Mouse (Mus musculus) neural tube, embryonic 11.5 days (tissue): ENCODE measurements at regions not wholly inside any gene's neighbourhood (a gene's known extent, or its start where the extent isn't known, plus 50 kb on each side); places are given as distances from the start of the nearest gene placed in this dataset.

Experiments used
- ATAC-seq: fragments of 200-750 bp; cut with Nextera tagmentation; 2 replicates; pipeline ENCODE4 v1.8.0; 2017; ENCODE audit warnings: moderate number of reproducible peaks, mild to moderate bottlenecking, moderate TSS enrichment, moderate library complexity; ENCODE audit not compliant: insufficient read depth, low FRiP score, low TSS enrichment
- DNase-seq: peaks from one replicate; pipeline ENCODE4 v3.0.0-alpha.2; 2015; ENCODE audit warnings: low spot score
- H3K27ac ChIP-seq: fragments of 300-500 bp; sonication (generic); 2 replicates; pipeline ENCODE4 v1.5.1; 2014; ENCODE audit warnings: low read depth, mild to moderate bottlenecking, low read length
- H3K27me3 ChIP-seq: fragments of 300-500 bp; sonication (generic); 2 replicates; pipeline ENCODE4 v1.6.1; 2014; ENCODE audit warnings: mild to moderate bottlenecking, low read length, mixed read lengths; ENCODE audit not compliant: control insufficient read depth, insufficient read depth
- H3K36me3 ChIP-seq: fragments of 300-500 bp; sonication (generic); 2 replicates; pipeline ENCODE4 v1.6.1; 2014; ENCODE audit warnings: mild to moderate bottlenecking, low read length, moderate library complexity, mixed read lengths; ENCODE audit not compliant: control insufficient read depth, insufficient read depth
- H3K4me1 ChIP-seq: fragments of 300-500 bp; sonication (generic); 2 replicates; pipeline ENCODE4 v1.6.1; 2014; ENCODE audit warnings: low read length, mixed read lengths; ENCODE audit not compliant: control insufficient read depth, insufficient read depth
- H3K4me2 ChIP-seq: fragments of 300-500 bp; sonication (generic); 2 replicates; pipeline ENCODE4 v1.6.1; 2014; ENCODE audit warnings: low read depth, mild to moderate bottlenecking, moderate library complexity
- H3K4me3 ChIP-seq: fragments of 300-500 bp; sonication (generic); 2 replicates; pipeline ENCODE4 v1.5.1; 2014; ENCODE audit warnings: low read depth, low read length
- H3K9ac ChIP-seq: fragments of 300-500 bp; sonication (generic); 2 replicates; pipeline ENCODE4 v1.6.1; 2014; ENCODE audit warnings: mild to moderate bottlenecking, low read length
- H3K9me3 ChIP-seq: fragments of 300-500 bp; sonication (generic); 2 replicates; pipeline ENCODE4 v1.6.1; 2016; ENCODE audit warnings: low read length; ENCODE audit not compliant: control insufficient read depth
- WGBS: fragments of 180-500 bp; shearing (Covaris S2); extraction: QIAGEN DNeasy Blood & Tissue Kit; methylation state at CpG from one replicate; pipeline ENCODE4 v1.1.7; 2014; 5-methylcytosine and 5-hydroxymethylcytosine counted together

- Histone ChIP-seq H3K4me3 (no peak overlapping the region), H3K27ac (no peak overlapping the region), H3K27me3 (no peaks in the 10 kb centered on the region), H3K36me3 (no peaks in the 10 kb centered on the region), H3K4me2 (no peak overlapping the region), H3K4me1 (no peaks in the 10 kb centered on the region), H3K9ac (no peak overlapping the region), H3K9me3 (no peaks in the 10 kb centered on the region)
- ATAC-seq (no peak), DNase-seq (no peak)
- 76% methylated on average over 3 of the region's 3 CpGs for WGBS
Measured at GRCm38 (mm10) chr5:43037592-43037991, 195.4 kb upstream of the Cpeb2 start.

- no peak for DNase-seq
- WGBS = 96% methylated on average over 3 of the region's 3 CpGs
- H3K9me3 ChIP-seq = no peaks in the 10 kb centered on the region
Measured at GRCm38 (mm10) chr5:43039525-43039924, 193.4 kb upstream of the Cpeb2 start.

DNA sequence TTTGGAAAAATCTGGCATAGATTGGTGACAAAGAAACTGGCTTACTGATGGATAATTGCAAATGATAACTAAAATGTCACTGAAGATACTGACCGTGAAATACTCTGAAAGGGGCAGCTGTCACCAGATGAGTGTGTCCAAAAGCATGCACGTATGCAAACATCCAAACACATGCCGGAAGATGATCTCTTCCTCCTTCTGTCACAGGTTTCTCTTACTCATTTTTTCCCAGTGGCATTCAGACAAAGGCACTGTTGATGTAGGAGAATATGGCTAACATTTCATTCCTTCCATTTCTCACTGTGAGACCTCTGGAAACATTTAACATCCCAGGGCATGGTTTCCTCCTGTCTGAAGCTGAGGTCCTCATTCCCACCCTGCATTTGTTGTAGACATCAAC lies 190.4 kb upstream of the Cpeb2 start:
- Histone ChIP-seq H3K4me2 (no peak overlapping the region), H3K36me3 (no peaks in the 10 kb centered on the region), H3K27ac (no peak overlapping the region), H3K9me3 (no peaks in the 10 kb centered on the region), H3K9ac (no peak overlapping the region), H3K4me3 (no peak overlapping the region), H3K4me1 (no peaks in the 10 kb centered on the region), H3K27me3 (no peaks in the 10 kb centered on the region)
- WGBS = 94% methylated on average over 3 of the region's 3 CpGs
- DNase-seq = no peak
- no peak for ATAC-seq

More at GRCm38 (mm10) chr5:43039525-43039924, 193.4 kb upstream of the Cpeb2 start:
- Histone ChIP-seq H3K4me3 (no peak overlapping the region), H3K36me3 (no peaks in the 10 kb centered on the region), H3K27ac (no peak overlapping the region), H3K27me3 (no peaks in the 10 kb centered on the region), H3K4me2 (no peak overlapping the region), H3K4me1 (no peaks in the 10 kb centered on the region), H3K9ac (no peak overlapping the region)
- ATAC-seq = no peak

DNA sequence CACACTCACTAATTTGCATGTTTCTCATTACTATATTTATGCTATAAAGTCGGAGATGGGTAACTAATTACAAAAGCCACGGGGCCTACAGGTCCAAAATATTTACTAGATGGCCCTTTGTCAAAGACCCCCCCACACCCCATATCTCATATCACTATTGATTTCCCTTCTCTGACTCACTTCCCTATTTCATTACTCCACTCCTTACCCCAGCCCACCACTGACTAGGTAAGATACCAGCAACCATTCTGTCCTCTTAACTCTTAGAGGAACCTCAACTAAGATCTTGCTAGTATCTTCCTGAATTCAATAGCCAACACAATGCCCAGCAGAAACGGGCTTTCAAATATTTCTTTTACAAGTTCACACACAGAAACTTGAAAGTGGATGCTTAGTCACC lies 187.1 kb upstream of the Cpeb2 start:
- H3K4me2 ChIP-seq = no peak overlapping the region

DNA sequence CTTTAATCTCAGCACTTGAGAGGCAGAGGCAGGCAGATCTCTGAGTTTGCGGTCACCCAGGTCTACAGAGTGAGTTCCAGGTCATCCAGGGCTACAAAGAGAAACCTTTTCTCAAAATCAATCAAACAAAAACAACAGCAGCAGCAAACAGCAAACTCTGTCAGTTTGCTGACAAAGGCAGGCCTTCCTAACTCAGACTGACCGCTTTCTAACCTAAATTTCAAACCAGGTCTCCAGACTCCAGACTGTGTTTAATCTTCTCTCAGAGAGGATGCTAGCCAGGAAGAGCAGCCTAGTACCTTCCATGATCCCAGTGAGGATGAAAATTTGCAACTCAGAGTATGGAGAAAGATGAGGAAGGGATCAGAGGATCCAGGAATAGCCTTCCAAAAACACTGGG lies 185.7 kb upstream of the Cpeb2 start:
- Histone ChIP-seq H3K4me2 (no peak overlapping the region), H3K4me1 (no peaks in the 10 kb centered on the region), H3K36me3 (no peaks in the 10 kb centered on the region), H3K27ac (no peak overlapping the region), H3K9me3 (no peaks in the 10 kb centered on the region), H3K27me3 (no peaks in the 10 kb centered on the region), H3K9ac (no peak overlapping the region), H3K4me3 (no peak overlapping the region)
- ATAC-seq (no peak), DNase-seq (no peak)
- WGBS = 94% methylated on average over 2 of the region's 2 CpGs

More for the DNA sequence above, 187.1 kb upstream of the Cpeb2 start:
- 92% methylated on average over 3 of the region's 3 CpGs for WGBS
- no peak for DNase-seq
- no peaks in the 10 kb centered on the region for H3K4me1 ChIP-seq
- H3K36me3 ChIP-seq = no peaks in the 10 kb centered on the region
- H3K27ac ChIP-seq = no peak overlapping the region
- no peak overlapping the region for H3K4me3 ChIP-seq
- no peaks in the 10 kb centered on the region for H3K9me3 ChIP-seq
- H3K27me3 ChIP-seq = no peaks in the 10 kb centered on the region
- no peak overlapping the region for H3K9ac ChIP-seq
- ATAC-seq = no peak

- Histone ChIP-seq H3K27me3 (no peaks in the 10 kb centered on the region), H3K9ac (no peak overlapping the region), H3K4me2 (no peak overlapping the region), H3K9me3 (no peaks in the 10 kb centered on the region), H3K36me3 (no peaks in the 10 kb centered on the region), H3K4me1 (no peaks in the 10 kb centered on the region), H3K4me3 (no peak overlapping the region), H3K27ac (no peak overlapping the region)
- ATAC-seq (no peak), DNase-seq (no peak)
- 83% methylated on average over 8 of the region's 8 CpGs for WGBS
Measured at GRCm38 (mm10) chr5:43048196-43049050, 184.5 kb upstream of the Cpeb2 start.

- DNase-seq (no peak), ATAC-seq (no peak)
- Histone ChIP-seq H3K9me3 (no peaks in the 10 kb centered on the region), H3K36me3 (no peaks in the 10 kb centered on the region), H3K27ac (no peak overlapping the region), H3K27me3 (no peaks in the 10 kb centered on the region), H3K4me1 (no peaks in the 10 kb centered on the region), H3K4me2 (no peak overlapping the region), H3K9ac (no peak overlapping the region), H3K4me3 (no peak overlapping the region)
- 47% methylated on average over 4 of the region's 4 CpGs for WGBS
Measured at GRCm38 (mm10) chr5:43049381-43050301, 183.3 kb upstream of the Cpeb2 start.

DNA sequence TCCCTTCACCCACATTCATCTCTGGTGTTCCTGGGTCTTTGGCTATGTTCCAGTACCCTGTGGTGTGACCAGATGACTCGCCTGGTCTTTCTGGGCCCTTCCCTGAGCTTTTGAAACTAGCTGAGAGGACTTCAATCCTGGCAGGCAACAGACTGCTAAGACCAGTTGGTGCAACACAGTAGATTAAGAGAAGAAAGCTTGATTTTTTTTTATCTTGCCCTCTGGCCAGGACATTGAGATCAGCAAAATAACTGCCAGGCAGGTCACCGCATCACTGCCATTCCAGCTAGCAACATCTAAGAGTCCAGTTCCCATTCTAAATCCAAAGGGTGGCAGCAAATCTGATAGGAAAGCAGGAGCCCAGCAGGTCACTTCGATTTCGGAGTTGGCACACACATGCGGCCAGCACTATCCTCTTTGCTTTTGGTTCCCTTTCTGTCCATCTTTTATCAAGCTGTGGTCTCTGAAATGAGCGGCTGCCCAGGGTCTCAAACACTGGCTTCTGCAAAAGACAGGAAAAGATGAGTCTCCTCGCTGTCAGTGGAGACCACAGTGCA lies 181.9 kb upstream of the Cpeb2 start:
- Histone ChIP-seq H3K9me3 (no peaks in the 10 kb centered on the region), H3K36me3 (no peaks in the 10 kb centered on the region), H3K9ac (no peak overlapping the region), H3K4me3 (no peak overlapping the region), H3K27me3 (no peaks in the 10 kb centered on the region), H3K4me1 (no peaks in the 10 kb centered on the region), H3K4me2 (no peak overlapping the region), H3K27ac (no peak overlapping the region)
- DNase-seq (no peak), ATAC-seq (no peak)
- WGBS = 93% methylated on average over 7 of the region's 7 CpGs
